Mouse (Mus musculus) right cerebral cortex, postnatal 10 days (tissue): ENCODE results near the gene Cab39l.
"Not testable (repeated sequence)": the region's sequence is repeated elsewhere in the genome, so short reads cannot be mapped to it uniquely, and the experiment has no call there.

Experiments used
- DNase-seq, 2 experiments: peaks; one replicate each; pipeline ENCODE4 v3.0.0; 2021; ENCODE audit warnings: low spot score in 2 of 2

The Cab39l gene

DNA sequence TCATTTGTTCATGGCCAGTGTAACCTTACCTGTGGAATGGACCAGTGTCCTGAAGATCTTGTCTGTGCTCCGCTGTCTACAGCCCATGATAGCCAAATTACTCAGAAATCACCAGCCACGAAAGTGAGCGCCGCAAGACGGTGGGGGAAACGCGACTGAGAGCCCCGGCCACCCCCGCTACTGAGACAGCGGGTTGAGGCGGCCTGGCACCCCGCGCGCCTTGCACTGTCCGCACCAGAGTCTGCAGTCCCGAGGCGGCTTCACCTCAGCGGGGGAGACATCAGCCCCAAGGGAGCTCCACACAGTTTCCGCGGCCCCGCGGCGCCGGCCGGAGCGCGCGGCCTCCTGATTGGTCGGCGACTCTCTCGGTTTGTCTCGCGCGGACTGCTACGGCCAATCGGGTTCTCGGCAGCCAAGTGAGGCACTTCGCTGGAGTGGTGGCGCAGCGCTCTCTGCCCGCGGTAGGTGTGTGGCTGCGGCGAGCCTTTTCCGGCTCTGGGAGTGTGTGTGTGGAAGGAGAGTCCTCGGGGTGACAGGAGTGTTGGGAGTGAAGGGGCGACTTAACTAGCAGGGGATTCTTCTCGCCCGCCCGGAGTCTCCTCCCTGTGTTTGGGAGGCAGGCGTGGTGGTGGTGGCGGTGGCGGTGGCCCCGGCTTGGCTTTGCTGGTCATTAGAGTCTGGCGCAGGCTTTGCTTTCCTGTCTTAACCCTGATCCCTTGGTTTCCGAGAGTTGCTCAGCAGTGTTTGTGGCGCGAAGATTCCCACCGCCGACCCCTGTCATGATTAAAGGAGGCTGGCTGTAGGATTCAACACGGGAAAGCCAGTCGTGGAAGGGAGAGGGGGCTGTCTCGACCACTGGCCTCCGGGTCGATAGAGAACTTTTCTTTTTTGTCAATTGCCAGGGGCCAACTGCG is at the start of gene Cab39l, which contains the start of gene Setdb2:
Gene Cab39l, plus strand, starts transcription at position 415 of the 914 bp plus-strand sequence.
Gene Setdb2, minus strand, starts transcription at position 327 of the 914 bp plus-strand sequence.
- DNase-seq: peak; percentile 96 to 97

DNA sequence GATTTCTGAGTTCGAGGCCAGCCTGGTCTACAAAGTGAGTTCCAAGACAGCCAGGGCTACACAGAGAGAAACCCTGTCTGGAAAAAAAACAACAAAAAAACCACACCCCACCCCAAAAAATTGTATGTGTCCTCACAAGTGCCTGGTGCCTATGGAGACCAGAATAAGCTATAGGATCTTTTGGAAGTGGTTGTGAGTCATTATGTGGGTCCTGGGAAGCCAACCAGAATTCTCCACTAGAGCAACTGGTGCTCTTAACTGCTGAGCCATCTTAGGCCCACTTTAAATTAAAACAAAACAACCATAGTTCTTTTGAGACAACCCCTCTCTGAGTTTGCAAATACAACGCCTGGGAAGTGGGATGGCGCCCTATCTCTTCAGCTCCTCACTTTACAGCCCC is 45.5 kb upstream of the Cab39l start, which contains the start of gene Phf11c:
Gene Phf11c, minus strand, starts transcription at position 101 of the 400 bp plus-strand sequence.
- DNase-seq: no peak

DNA sequence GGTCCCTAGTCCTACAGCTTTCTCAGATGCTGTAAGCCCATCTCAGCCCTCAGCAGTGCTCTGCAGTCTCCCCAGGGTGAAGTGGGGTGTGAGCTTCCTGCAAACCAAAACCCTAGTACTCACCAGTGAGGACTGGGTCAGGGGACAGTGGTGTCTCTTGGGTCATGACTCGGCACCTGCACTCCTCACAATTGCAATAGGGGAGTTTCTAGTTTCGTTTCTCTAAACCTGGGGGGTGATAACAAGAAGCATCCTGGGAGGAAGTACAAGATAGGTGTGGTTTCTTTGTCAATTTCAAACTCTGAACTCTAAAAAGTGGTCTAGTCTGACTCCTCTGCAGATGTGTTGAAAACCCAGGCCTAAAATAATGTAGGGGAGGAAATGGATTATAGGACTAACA is 43.8 kb upstream of the Cab39l start:
- DNase-seq: no peak

DNA sequence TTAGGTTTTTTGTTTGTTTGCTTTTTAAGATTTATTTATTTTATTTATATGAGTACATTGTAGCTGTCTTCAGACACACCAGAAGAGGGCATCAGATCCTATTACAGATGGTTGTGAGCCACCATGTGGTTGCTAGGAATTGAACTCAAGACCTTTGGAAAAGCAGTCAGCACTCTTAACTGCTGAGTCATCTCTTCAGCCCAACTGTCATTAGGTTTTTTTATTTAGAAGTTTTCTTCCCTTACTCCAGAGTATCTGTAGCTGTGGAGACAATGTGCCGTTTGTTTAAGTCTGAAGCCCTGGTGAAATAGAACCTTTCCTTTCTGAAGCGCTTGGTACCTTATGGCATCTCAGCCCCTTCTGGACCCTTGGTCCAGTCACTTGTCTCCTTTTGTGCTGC is 25.8 kb upstream of the Cab39l start:
- not testable (repeated sequence) for DNase-seq

DNA sequence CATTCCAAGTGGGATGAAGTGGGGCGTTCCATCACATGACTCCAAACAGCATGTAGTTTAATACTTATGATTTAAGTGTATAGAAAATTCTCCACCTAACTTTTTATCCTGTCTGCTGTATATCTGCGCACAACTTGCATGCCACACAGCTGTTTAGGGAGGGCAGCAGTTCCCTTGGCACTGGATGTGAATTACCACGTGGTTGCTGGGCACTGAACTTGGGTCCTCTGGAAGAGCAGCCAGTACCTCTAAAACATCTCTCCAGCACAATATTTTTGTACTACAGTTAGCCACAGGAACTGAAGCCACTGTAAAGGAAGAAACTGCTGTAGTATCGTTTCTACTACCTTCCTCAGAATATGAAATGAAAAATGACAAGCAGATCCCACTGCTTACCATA is 22.6 kb upstream of the Cab39l start:
- no peak for DNase-seq

DNA sequence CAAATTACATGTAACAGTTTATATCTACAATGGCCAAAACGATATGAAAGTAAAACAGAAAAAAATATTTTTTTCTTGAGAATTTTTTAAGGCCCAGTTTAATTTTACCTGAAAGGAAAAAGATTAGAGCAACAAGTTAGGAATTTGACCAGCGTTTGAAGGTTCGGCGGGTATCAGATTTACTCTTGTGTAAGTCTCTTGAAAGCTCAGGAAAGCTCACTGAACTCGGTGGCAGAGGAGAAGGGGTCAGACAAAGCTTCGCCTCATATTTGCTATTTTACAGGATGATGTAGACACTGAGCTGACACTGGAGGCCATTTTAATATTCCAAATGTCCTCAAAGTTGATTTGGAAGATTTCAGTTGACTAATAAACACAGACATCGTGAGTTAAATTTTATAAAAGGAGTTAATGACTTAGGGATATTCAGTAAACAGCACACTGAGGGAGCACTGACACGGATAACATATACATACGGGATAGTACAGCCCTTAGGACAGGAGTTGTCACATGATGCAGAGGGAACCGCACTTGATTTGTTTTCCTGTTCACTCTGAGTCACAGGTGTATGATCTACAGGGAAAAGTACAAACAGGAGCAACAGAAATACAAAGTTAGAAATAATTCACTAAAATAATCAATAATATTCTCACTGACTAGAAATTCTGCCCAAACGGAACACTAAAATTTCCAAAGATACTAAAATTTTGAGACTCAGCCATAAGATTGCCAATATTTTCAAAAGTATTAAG is 17.7 kb upstream of the Cab39l start:
- DNase-seq: no peak

DNA sequence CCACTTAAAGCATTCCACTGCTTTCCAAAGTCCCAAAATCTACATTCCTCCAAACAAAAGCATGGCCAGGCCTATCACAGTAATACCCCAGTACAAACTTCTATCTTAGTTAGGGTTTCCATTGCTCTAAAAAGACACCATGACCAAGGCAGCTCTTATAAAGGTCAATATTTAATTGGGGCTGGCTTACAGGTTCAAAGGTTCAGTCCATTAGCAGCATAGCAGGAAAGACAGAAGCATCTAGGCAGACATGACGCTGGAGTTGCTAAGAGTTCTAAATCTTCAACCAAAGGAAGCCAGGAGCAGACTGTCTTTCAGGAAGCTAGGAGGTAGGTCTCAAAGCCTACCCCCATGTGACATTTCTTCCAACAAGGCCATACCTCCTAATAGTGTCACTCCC is 10.2 kb upstream of the Cab39l start:
- DNase-seq: no peak

DNA sequence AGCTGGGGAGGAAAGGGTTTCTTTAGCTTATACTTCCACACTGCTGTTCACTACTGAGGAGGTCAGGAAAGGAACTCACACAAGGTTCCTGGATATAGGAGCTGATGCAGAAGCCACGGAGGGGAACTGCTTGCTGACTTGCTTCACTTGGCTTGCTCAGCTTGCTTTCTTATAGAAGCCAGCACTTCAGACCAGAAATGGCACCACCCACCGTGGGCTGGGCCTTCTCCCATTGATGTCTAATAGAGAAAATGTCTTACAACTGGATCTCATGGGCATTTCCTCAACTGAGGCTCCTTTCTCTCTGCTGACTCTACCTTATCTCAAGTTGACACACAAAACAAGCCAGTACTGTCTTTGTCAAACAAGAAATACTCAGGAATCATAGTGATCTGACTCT is 6.9 kb upstream of the Cab39l start:
- no peak for DNase-seq

DNA sequence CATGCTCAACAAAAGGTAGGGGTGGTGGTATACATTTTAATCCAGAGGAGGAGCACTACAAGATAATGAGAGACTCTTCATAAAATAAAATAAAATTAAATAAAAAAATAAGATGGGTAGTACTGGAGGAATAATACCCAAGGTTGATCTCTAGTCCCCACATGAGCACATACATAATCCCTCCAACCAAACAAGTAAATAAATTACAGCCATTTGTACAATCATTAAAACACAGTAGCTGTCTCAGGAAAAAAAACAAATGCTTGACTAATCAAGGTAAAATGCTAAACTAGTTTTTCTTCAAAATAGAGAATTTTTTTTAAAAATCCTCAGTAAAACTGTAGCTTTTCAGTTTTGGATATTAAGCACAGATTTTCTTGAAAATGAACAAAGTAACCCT is 5.6 kb upstream of the Cab39l start:
- DNase-seq: no peak

DNA sequence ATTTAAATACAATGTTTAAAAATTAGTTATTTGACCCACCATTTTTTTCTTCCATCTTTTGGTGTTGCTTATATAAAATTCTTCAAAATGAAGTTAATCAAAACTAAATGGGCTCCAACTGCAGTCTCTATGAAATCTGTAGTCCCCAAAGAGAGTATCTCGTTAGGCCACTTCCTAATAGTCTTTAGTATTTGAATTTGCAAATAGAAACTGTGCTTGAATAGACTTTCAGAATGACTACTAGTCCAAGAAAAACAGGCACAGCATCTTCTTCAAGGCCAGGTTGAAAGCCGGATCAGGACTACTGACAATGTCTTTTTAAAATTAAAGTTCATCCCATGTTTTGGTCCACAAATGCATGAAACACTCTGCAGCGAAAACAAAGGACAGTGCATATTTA is 3.4 kb upstream of the Cab39l start:
- no peak for DNase-seq

DNA sequence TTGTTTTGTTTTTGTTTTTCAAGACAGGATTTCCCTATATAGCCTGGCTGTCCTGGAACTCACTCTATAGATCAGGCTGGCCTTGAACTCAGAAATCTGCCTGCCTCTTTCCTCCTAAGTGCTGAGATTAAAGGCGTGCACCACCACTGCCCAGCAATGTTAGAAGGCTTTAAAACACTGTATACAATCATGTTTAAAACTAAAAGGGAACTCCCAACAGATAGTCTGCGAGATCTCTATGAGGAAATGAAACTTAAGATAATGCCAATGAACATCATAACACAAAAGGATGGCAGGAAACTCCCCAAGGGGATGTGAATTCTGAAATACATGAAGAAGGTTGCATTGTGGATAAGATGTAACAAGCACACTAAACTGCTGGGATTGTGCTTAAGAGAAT is 2.3 kb upstream of the Cab39l start:
- no peak for DNase-seq

DNA sequence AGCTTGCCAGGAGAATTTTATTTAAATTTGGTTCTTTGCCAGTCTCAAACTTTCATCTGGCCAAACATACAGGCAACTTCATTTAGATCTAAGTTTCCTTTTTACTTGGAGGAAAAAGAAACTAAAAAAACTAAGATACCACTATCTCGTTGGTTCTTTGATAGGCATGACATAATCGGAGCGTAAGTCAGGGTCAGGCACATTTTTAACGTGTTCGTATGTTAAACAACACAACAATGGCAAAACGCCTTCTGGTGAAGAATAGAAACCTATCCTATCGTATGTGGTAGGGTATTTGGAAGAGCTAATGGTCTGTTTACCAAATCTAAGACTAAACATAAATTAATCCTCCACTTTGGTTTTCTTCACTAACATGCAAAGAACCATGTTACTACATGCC is 733 bp upstream of the Cab39l start:
- DNase-seq: no peak

DNA sequence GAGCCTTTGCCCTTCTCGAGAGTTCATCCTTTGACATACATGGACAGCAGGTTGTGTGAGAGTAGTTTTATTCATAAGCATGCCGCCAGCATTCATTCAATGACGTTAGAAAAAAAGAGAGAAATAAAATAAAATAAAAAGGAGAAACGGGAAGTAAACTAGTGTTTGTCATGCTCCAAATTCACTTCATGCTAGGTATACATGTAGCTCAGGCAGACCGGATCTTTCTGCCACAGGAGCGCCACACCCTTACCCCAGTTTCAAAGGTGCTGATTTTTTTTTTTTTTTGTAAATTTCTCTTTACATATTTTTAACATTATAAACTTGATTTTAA is 667 bp downstream of the Cab39l start:
- DNase-seq: no peak

DNA sequence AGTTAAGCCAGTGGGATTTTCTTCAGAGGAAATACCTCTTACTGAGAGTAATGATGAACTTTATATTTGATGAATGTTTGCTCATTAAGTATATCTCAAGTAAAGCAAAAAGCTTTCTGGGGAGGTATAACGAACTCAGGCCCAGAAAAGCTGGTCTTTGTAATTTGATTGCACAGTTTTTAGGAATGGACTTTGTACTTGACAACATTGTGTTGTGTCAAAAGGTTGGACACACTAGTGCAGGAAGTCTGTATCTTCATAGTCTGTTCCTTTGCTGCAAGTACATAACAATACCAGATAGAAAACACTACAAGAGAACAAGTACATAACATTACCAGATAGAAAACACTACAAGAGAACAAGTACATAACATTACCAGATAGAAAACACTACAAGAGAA is 4.6 kb downstream of the Cab39l start:
- no peak for DNase-seq

DNA sequence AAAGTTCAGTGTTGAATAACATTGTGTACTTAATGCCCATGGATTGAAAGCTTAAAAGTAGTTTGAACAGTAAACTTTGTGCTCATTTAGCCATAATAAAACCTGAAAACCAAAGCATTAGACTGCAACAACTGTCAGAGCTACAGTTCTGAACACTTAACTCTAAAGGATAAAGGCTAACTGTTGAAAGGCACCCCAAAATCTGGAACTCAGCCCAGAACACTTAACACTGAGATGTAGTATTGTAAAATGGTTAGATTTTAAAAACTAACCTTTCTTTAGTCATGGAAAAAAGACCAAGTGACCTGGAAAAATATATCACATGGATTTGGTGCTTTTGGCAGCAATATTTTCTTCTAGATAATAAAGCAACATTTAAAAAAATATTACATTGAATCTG is 7.2 kb downstream of the Cab39l start:
- DNase-seq: no peak

DNA sequence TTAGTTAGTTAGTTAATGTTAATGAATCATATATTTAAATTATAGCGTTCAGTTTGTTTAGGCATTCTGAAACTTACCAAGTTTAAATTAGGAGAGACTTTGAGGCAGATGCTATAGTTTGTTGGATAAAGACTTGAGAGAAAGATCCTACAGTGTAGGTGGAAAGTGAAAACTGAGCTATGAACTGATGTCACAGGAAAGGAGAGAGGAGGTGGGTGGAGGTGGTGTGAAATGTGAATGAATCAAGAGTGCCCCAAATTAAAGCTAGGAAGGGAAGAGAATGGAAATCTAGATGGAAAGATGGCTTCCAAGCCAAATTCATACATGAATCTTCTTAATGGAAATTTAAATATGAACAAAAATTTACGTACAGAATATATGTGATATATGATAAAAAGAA is 25.7 kb downstream of the Cab39l start:
- DNase-seq: no peak

DNA sequence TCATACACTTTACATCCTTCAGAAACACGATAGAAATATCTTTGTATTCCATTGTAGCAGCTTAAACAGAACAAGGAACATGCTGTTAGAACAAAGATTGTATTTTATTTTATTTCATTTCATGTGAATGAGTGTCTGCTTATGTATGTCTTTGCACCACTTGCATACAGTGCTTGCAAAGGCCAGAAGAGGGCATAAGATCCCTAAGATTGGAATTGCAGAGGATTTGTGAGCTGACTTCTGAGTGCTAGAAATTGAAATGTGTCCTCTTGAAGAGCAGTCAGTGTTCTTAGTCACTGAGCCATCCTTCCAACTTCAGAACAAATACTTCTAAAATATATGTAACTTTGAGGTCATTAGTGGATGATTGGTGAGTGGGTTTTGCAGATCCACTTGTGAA is 27.0 kb downstream of the Cab39l start:
- no peak for DNase-seq

DNA sequence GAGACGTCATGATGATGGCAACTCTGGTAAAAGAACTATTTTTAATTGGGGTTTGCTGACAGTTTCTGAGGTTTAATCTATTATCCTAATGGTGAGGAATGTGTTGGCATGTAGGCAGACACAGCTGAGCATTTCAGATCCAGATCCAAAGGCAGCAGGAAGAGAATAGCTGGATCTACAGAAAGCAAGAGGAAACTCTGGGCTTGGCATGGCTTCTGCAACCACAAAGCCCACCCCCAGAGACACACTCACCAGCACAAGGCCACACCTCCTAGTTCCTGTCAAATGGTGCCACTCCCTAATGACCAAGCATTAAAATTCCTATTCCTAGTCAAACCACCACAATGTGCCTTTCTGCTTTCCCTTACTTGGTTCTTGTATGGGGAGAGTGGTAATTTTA is 30.0 kb downstream of the Cab39l start:
- DNase-seq: no peak

DNA sequence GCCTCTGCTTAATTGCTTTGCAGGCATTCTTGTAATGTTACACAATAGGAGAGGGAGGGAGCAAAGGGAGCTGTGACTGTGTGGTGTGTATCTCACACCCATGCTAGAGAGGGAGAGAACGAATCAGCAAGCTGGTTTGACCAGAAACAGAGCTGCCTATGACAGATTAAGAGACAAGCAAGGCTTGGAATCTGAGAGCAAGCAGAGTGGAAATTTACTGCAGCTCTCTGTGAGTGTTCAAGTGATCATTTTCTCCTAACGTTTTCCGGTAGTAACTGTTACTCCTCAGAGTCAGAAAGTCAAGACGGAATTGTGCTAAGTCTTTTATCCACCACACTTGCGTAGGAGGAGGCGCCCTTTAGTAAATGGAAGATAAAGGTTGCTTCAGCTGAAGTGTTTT is 37.9 kb downstream of the Cab39l start:
- no peak for DNase-seq

DNA sequence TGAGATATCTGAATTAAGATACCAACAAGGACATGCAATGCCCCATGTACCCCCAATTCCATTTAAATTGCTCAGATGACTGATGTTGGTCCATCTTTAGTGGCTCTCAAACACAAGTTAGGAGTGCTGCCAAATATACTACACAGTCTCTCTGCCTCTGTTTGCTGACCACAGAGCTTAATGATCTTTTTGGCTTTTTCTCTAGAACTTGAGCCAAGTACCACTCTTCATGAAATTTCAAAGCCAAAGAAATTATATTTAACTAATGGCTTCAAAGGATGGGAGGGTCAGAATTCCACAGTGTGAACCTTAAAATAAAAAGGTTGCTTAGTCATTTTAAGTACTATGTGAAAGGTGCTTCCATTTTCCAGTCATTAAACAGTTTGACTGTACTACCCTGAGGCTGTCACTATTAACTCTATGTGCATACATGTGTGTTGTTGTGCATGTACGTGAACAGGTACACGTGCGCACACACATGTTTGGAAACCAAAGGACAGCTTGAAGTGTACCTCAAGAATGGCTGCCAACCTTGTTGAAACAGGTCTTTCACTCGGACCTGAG is 44.6 kb downstream of the Cab39l start:
- DNase-seq: no peak

DNA sequence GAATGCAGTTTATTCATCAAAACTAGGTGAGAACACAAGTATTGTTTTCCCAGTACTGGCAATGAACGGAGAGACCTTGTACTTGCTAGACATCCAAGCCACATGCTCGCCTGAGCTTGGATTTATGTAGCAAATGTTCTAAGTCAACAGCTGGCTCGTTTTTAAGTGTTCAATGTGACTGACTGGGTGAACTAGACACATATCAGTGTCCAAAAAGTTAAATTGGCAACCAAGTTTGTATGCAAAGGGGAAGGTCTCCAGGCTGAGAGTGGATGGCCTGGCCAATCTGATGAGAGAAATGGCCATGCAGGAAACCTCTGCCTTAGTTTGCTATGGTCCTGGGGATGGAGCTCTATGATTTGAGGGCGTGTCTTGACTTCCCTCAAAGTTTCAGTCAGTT is 51.6 kb downstream of the Cab39l start:
- no peak for DNase-seq

DNA sequence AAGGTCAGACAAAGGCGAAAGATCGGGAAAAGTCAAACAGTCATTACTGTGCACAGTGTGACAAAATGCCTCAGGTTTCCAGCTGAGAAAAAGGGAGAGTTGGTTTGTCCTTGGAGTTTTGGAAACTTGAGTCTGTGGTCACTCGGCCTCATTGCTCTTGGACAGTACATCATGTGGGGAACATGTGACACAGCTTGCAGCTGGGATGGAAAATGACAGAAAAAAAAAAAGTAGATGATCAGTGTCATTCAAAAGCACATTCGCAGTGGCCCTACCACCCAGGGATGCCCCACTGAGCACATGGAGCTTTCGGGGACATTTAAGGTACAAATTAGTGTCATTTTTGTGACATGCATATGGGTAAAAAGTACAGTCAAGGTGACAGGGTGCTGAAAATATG is 57.2 kb downstream of the Cab39l start:
- DNase-seq: no peak

DNA sequence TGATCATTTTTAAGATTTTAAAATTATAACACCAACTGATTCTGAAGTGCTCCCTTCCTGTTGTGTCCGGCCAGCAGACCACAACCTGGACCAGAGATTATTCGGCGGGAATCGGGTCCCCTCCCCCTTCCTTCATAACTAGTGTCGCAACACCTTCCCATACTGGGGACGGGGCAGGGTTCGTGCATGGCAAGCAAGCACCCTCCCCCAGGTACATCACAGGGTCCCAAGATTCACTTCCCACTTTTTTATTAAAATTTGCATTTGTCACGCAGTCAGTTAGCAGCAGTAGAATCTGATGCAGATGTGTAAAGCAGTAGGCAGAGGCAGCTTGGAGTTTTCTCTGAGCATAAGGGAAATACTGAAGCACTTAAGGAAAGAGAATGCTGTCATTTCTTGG is 64.1 kb downstream of the Cab39l start:
- DNase-seq: no peak
